ENCODE assay signal across 25 mouse cellular contexts in genomic region chr7:66323252-66324015, GRCm38 (mm10). TPM values are rescaled to one million over a fixed set of nuclear protein-coding genes. Genes with fewer than 3 reads are reported as not detected.
DNase-seq lines count a peak whose midpoint lies in the region; ATAC-seq and TF ChIP-seq lines count a peak whose summit lies in the region.
"Had no signal": no experiment of that assay in that cellular context is flagged by ENCODE, and none has a peak within 500 bp of the region (broad histone marks: within the 10 kb centered on the region; RNA-seq: fewer than 3 reads in every experiment).

No protein-coding gene starts in this region.

- no peak overlapping the region for H3K4me2 ChIP-seq in liver, embryonic 11.5 days
- no peak overlapping the region for H3K4me2 ChIP-seq in liver, embryonic 12.5 days
- H3K4me2 ChIP-seq in stomach, postnatal 0 days (replicated peaks; ENCODE audit: low read depth), result no peak overlapping the region
- H3K4me2 ChIP-seq: lung, embryonic 15.5 days; midbrain, embryonic 13.5 days; neural tube, embryonic 15.5 days had no signal

- no peak for ATAC-seq in liver, embryonic 11.5 days (replicated peaks; ENCODE audit: low FRiP score)
- ATAC-seq in liver, embryonic 12.5 days, result no peak
- peak; percentile 91 for ATAC-seq in granulocyte monocyte progenitor cell, adult 5-6 weeks (replicated peaks; ENCODE audit: poor library complexity, severe bottlenecking)
- no peak for ATAC-seq in stomach, postnatal 0 days (ENCODE audit: low FRiP score, low TSS enrichment)
- ATAC-seq: forebrain, embryonic 16.5 days; hindbrain, embryonic 16.5 days; intestine, postnatal 0 days; midbrain, embryonic 13.5 days had no signal

- H3K27me3 ChIP-seq in liver, embryonic 11.5 days (replicated peaks; ENCODE audit: control insufficient read depth, insufficient read depth, low read length), result no peaks in the 10 kb centered on the region
- no peaks in the 10 kb centered on the region for H3K27me3 ChIP-seq in liver, embryonic 12.5 days (replicated peaks)
- H3K27me3 ChIP-seq in stomach, postnatal 0 days (ENCODE audit: control insufficient read depth, insufficient read depth, low read length), result no peaks in the 10 kb centered on the region
- H3K27me3 ChIP-seq: lung, embryonic 15.5 days; midbrain, embryonic 13.5 days; neural tube, embryonic 15.5 days had no signal

- H3K4me3 ChIP-seq in liver, embryonic 11.5 days (ENCODE audit: low read depth, low read length), result no peak overlapping the region
- no peak overlapping the region for H3K4me3 ChIP-seq in liver, embryonic 12.5 days
- H3K4me3 ChIP-seq in brown adipose tissue, adult 24 weeks (ENCODE audit: insufficient read depth, low read depth, low read length), result no peak overlapping the region
- H3K4me3 ChIP-seq in stomach, postnatal 0 days (ENCODE audit: low read depth, low read length), result no peak overlapping the region
- H3K4me3 ChIP-seq: embryonic facial prominence, embryonic 10.5 days; erythroblast, embryonic 14.5 days; lung, embryonic 15.5 days; midbrain, embryonic 13.5 days; neural tube, embryonic 15.5 days had no signal

- no peak for TF ChIP-seq EP300 in stomach, postnatal 0 days (optimal IDR thresholded peaks at IDR 0.05)

- intact Hi-C loops in heart, postnatal 36 days (cut with DNase I), result no loop called here

- no peaks in the 10 kb centered on the region for H3K9me3 ChIP-seq in liver, embryonic 11.5 days (ENCODE audit: control insufficient read depth, low read length)
- no peaks in the 10 kb centered on the region for H3K9me3 ChIP-seq in liver, embryonic 12.5 days (replicated peaks)
- no peaks in the 10 kb centered on the region for H3K9me3 ChIP-seq in stomach, postnatal 0 days (ENCODE audit: control insufficient read depth, low read length)
- H3K9me3 ChIP-seq: embryonic facial prominence, embryonic 10.5 days; G1E; lung, embryonic 15.5 days; midbrain, embryonic 13.5 days; neural tube, embryonic 15.5 days had no signal

- H3K9ac ChIP-seq in liver, embryonic 11.5 days (ENCODE audit: low read depth, low read length), result no peak overlapping the region
- H3K9ac ChIP-seq in liver, embryonic 12.5 days, result no peak overlapping the region
- H3K9ac ChIP-seq in stomach, postnatal 0 days (ENCODE audit: low read length), result no peak overlapping the region
- H3K9ac ChIP-seq: lung, embryonic 15.5 days; midbrain, embryonic 13.5 days; neural tube, embryonic 15.5 days had no signal

- 83% methylated on average over 9 of the region's 9 CpGs for WGBS in liver, embryonic 11.5 days
- 67% methylated on average over 9 of the region's 9 CpGs for WGBS in liver, embryonic 12.5 days (ENCODE audit: insufficient replicate concordance)
- 66% methylated on average over 9 of the region's 9 CpGs for WGBS in stomach, postnatal 0 days

- DNase-seq in heart, adult 8-10 months (ENCODE audit: low spot score), result peak; percentile 65
- no peak for DNase-seq in heart, postnatal 36 days
- peak; percentile 29 for DNase-seq in liver, embryonic 11.5 days (ENCODE audit: low spot score)
- no peak for DNase-seq in stomach, postnatal 0 days (ENCODE audit: low spot score)
- DNase-seq in cerebellum, adult 11-12 months, result no peak
- DNase-seq: cerebellum, postnatal 36 days; heart, postnatal 10 days; kidney, postnatal 36 days; thymus, postnatal 4 days had no signal

- no peaks in the 10 kb centered on the region; the same call in 1 of the 2 replicates for H3K36me3 ChIP-seq in liver, embryonic 11.5 days (ENCODE audit: control insufficient read depth, insufficient read depth, low read length)
- H3K36me3 ChIP-seq in liver, embryonic 12.5 days, result peaks cover 7% of the 10 kb centered on the region
- H3K36me3 ChIP-seq in stomach, postnatal 0 days (ENCODE audit: control insufficient read depth, insufficient read depth, low read length), result 0 out of 2 replicates have a peak, but pooled peaks cover 7% of the 10 kb centered on the region
- H3K36me3 ChIP-seq: embryonic facial prominence, embryonic 10.5 days; G1E; midbrain, embryonic 13.5 days; neural tube, embryonic 15.5 days had no signal

- no peaks in the 10 kb centered on the region for H3K4me1 ChIP-seq in liver, embryonic 11.5 days (replicated peaks; ENCODE audit: control insufficient read depth, insufficient read depth, low read length)
- H3K4me1 ChIP-seq in liver, embryonic 12.5 days, result no peaks in the 10 kb centered on the region
- H3K4me1 ChIP-seq in brown adipose tissue, adult 24 weeks (ENCODE audit: control insufficient read depth, insufficient read depth, insufficient read length, low read length), result peaks cover 10% of the 10 kb centered on the region
- H3K4me1 ChIP-seq in stomach, postnatal 0 days (replicated peaks; ENCODE audit: control insufficient read depth, insufficient read depth), result no peaks in the 10 kb centered on the region

- no peak for TF ChIP-seq CTCF in stomach, postnatal 0 days (IDR thresholded peaks at IDR 0.05; ENCODE audit: low read depth)

- no peak overlapping the region for H3K27ac ChIP-seq in liver, embryonic 11.5 days (ENCODE audit: low read depth, low read length)
- H3K27ac ChIP-seq in liver, embryonic 12.5 days, result no peak overlapping the region
- peak overlapping the region; percentile 35 for H3K27ac ChIP-seq in brown adipose tissue, adult 24 weeks (replicated peaks; ENCODE audit: low read depth, low read length)
- H3K27ac ChIP-seq in stomach, postnatal 0 days (replicated peaks), result no peak overlapping the region
- H3K27ac ChIP-seq: embryonic facial prominence, embryonic 10.5 days; lung, embryonic 15.5 days; midbrain, embryonic 13.5 days; neural tube, embryonic 15.5 days had no signal

RNA-seq across cellular contexts. Expression of gene Gm10974, which starts 42.3 kb away (rescaled TPM):
- total RNA-seq in heart, adult 8-10 months (2022), result not detected
- not detected for total RNA-seq in heart, postnatal 36 days (2021)
- polyA plus RNA-seq in liver, embryonic 11.5 days (2014; fragmentation: Nextera tagmentation; extraction: Ambion mirVana), result not detected in 2 replicates
- polyA plus RNA-seq in liver, embryonic 12.5 days (2016; fragmentation: Nextera tagmentation; extraction: Ambion mirVana), result not detected in 2 replicates
- not detected in 2 replicates for polyA plus RNA-seq in brown adipose tissue, adult 24 weeks (2012; ENCODE audit: insufficient read depth, insufficient read length, missing spikeins)
- total RNA-seq in granulocyte monocyte progenitor cell, adult 5-6 weeks (2014; fragmentation: Nextera tagmentation), result not detected in 2 replicates
- not detected in 2 replicates for total RNA-seq in granulocyte monocyte progenitor cell, adult 5-6 weeks (2017)
- polyA plus RNA-seq in stomach, postnatal 0 days (2015; fragmentation: Nextera tagmentation; extraction: Ambion mirVana), result not detected in 2 replicates
- total RNA-seq: G1E; heart, postnatal 10 days; layer of hippocampus, postnatal 14 days; left cerebral cortex, postnatal 10 days had no signal
- polyA plus RNA-seq: embryonic facial prominence, embryonic 10.5 days; erythroblast, embryonic 14.5 days; forebrain, embryonic 16.5 days; G1E; hindbrain, embryonic 16.5 days; intestine, postnatal 0 days; limb, embryonic 14.5 days; lung, embryonic 15.5 days; midbrain, embryonic 13.5 days; neural tube, embryonic 15.5 days; testis, adult 2 months had no signal

Comparison
In these comparisons a context has a peak if more than half of its experiments do, and no peak if none do; other contexts are left out.
1. DNase-seq: peak in heart, adult 8-10 months (single experiment) and liver, embryonic 11.5 days (single experiment); none in heart, postnatal 36 days (0 of 2), stomach, postnatal 0 days (single experiment) and cerebellum, adult 11-12 months (single experiment).